Mouse (Mus musculus) ovary, postnatal 10 days (tissue): ENCODE data around the gene Usp42.

Experiments used
- DNase-seq: peaks from one replicate; pipeline ENCODE4 v3.0.0; 2022; ENCODE audit warnings: low spot score

The Usp42 gene

GRCm38 (mm10) chr5:143732180-143732891 lies at the start of gene Usp42:
TSS of gene Usp42 (minus strand) at chr5:143732280.
- peak; percentile 81 for DNase-seq

- no peak for DNase-seq
Observed at GRCm38 (mm10) chr5:143760508-143760907, 28.4 kb upstream of the Usp42 start.

- DNase-seq: no peak
Observed at GRCm38 (mm10) chr5:143759554-143759953, 27.5 kb upstream of the Usp42 start.

GRCm38 (mm10) chr5:143757755-143758443 lies 25.8 kb upstream of the Usp42 start:
- DNase-seq: peak; percentile 63

- DNase-seq: no peak
Observed at GRCm38 (mm10) chr5:143755529-143756141, 23.6 kb upstream of the Usp42 start.

- DNase-seq: no peak
Observed at GRCm38 (mm10) chr5:143749630-143750208, 17.6 kb upstream of the Usp42 start.

- DNase-seq: no peak
Observed at GRCm38 (mm10) chr5:143731483-143732112, 482 bp downstream of the Usp42 start.

- no peak for DNase-seq
Observed at GRCm38 (mm10) chr5:143730915-143731314, 1.2 kb downstream of the Usp42 start.

GRCm38 (mm10) chr5:143721962-143722361 lies 10.1 kb downstream of the Usp42 start:
- no peak for DNase-seq

- no peak for DNase-seq
Observed at GRCm38 (mm10) chr5:143712011-143712800, 19.9 kb downstream of the Usp42 start.

- no peak for DNase-seq
Observed at GRCm38 (mm10) chr5:143711326-143711725, 20.8 kb downstream of the Usp42 start.

GRCm38 (mm10) chr5:143706822-143707200 lies 25.3 kb downstream of the Usp42 start:
- DNase-seq: no peak

GRCm38 (mm10) chr5:143706030-143706821 lies 25.9 kb downstream of the Usp42 start:
- no peak for DNase-seq

- DNase-seq: no peak
Observed at GRCm38 (mm10) chr5:143705659-143705982, 26.5 kb downstream of the Usp42 start.

GRCm38 (mm10) chr5:143704875-143705658 lies 27.0 kb downstream of the Usp42 start:
- no peak for DNase-seq

- DNase-seq: no peak
Observed at GRCm38 (mm10) chr5:143701074-143701473, 31.0 kb downstream of the Usp42 start.

- no peak for DNase-seq
Observed at GRCm38 (mm10) chr5:143700247-143700646, 31.8 kb downstream of the Usp42 start.

GRCm38 (mm10) chr5:143698454-143698853 lies 33.6 kb downstream of the Usp42 start:
- DNase-seq: no peak

- no peak for DNase-seq
Observed at GRCm38 (mm10) chr5:143696323-143696722, 35.8 kb downstream of the Usp42 start.

GRCm38 (mm10) chr5:143690926-143691325 lies 41.2 kb downstream of the Usp42 start:
- DNase-seq: no peak
